Mouse (Mus musculus) urinary bladder, postnatal 10 days (tissue): ENCODE results near the gene Zfhx3.

Experiments used
- DNase-seq: peaks from one replicate; pipeline ENCODE4 v3.0.0; 2022; ENCODE audit warnings: low spot score

The Zfhx3 gene

DNA sequence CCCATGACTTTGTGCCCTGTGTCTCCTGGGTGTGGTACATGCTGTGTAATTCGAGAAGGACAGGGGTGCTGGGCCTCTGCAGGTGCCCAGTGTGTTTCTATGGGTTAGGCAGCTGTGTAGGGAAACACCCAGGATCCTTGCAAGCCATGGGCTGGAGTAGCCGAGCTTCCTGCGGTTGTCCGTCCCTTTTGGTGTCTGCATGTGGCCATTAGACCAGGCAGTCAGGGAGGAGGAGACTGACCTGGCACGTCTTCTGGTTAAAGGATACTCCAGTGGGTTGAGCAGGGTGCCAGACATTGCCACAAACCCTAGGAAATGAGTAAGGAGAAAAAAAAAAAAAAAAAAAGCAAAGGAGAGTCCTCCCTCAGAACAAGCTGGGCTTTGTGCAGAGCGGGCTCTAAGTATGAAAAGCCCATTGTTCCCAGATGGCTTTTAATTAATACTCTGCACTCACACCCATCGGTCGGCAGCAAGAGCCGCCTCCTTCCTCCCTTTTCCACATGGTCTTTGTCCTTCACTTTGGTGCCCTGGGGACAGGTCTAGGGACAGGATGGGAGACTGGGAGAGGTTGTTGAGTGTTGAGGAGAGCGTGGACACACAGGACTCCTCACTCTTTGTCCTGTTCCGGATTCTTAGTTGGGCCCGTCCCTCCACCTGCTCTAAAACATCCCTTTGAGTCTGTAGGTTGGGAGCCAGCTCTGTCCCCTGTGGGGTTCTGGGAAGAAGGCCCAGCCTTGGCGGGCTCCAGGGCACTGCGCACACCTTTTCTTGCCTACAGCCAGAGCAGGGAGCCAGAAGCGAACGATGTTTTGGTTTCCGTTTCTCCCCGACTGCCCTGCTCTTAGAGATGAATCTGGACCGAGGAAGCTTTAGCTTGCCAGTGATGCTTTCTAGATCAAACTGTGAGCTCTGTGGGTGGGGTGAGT is 813.2 kb downstream of the Zfhx3 start:
- no peak for DNase-seq

DNA sequence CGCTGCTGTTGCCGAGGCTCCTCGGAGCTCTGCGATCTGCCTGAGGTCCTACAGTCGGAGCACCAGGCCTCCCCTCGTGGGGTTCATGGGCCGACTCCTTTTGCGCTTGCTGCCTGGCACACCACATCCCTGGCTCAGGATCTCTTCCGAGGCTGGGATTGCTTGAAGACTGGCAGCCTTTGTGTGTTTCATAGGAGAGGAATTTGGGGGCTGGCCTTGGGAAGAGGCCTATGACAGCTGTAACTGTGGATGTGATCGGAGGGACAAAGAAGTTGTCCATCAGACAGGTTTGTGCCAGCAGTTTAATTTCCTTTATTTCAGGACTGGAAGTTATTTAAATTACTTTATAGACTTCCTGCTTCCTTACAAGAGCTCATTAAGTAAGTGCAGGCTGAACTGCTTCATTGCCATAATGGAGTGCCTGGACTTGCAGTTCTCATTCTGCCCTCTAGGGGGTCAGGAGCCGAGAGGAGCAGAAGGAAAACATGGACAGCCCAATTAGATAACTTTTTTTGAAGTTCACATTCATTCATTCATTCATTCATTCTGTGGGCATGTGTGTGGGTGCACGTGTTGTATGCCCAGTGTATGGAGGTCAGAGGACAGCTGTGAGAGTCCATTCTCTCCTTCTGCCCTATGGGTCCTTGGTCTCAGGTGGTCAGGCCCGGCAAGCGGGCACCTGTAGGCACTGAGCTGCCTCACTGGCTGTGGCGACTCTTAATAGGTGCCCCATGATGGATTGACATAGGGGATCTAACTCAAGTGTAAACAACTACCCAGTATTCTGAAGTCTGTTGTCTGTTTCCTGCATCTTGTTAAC is 817.3 kb downstream of the Zfhx3 start:
- peak; percentile 40 for DNase-seq

DNA sequence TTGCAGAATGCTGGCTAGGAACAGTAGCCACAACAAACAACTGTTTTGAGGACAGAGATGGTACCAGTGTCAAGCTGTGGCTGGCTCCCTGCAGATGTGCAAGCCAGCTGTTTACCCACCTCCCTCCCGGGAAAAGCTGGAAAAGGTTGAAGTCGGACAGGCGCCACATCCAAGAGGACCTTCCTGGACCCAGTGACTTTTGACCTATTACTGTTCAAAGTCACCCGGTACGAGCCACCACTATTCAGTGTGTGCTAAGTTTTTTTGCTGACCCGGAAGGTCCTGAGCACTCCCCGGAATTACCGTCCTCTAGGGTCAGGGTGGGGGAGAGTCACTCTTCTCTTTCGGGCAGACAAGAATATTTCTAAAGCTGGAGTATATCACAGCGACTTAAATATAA is 818.3 kb downstream of the Zfhx3 start:
- no peak for DNase-seq

GRCm38 (mm10) chr8:108762567-108762966 is 820.1 kb downstream of the Zfhx3 start:
- no peak for DNase-seq

GRCm38 (mm10) chr8:108764403-108765194 is 822.2 kb downstream of the Zfhx3 start:
- no peak for DNase-seq

DNA sequence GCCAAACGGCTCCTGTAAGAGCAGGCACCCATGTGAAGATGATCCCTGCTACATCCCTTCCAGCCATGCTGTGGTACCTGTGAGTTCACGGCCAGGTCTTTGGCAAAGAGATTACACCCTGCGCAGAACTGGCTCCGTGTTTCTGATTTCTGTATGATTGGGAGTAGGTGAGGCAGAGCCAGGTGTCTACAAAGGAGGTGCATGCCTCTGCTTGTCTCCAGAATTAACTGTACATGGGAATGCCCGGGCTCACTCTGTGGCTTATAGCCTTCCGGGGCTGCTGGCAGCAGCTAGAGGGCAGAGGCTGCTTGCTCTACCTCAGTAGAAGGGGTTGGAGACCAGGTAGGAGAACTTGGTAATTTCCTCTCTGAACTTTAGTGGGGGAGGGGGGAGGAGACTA is 823.7 kb downstream of the Zfhx3 start:
- no peak for DNase-seq

- no peak for DNase-seq
Observed at GRCm38 (mm10) chr8:108768051-108768450, 825.6 kb downstream of the Zfhx3 start.

GRCm38 (mm10) chr8:108770334-108770733 is 827.9 kb downstream of the Zfhx3 start:
- DNase-seq: no peak

GRCm38 (mm10) chr8:108773436-108773835 is 831.0 kb downstream of the Zfhx3 start:
- no peak for DNase-seq

DNA sequence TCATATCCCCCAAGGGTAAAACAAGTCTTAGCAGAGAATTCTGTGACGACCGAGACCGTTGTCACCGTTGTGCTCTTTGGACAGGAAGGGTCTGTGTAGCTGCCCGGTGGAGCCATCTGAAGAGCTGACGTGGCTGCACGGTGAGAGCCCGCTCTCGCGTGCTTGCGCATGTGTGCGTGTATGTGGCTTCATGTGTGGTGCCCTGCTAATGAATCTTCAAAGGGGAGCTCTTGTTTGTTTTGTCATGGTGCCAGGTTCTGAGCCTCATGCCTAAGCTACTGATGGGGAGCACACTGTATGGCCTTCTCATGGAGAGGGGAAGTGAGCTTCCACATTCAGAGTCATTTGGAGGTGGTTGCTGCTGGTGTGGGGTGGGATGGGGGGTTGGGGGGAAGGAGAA is 835.6 kb downstream of the Zfhx3 start:
- DNase-seq: no peak

- DNase-seq: no peak
Observed at GRCm38 (mm10) chr8:108778551-108778950, 836.1 kb downstream of the Zfhx3 start.

- no peak for DNase-seq
Observed at GRCm38 (mm10) chr8:108780766-108781165, 838.3 kb downstream of the Zfhx3 start.

DNA sequence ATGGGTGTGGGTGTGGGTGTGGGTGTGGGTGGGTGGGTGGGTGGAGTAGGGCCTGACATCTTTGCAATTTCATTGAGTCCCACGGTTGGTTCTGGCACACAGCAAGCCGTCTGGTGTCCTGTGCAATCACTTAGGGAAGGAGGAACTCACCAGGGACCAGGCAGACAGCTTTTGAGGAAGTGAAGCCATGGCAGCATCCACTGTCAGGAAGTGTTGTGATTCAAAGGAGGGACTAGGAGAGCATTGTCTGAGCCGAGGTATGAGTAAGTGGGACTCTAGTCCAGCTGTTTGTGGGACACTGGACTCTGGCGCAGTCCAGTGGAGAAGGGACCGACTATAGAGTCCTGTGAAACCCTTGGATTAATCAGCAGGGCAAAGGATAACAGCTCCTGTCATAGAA is 838.7 kb downstream of the Zfhx3 start:
- no peak for DNase-seq

DNA sequence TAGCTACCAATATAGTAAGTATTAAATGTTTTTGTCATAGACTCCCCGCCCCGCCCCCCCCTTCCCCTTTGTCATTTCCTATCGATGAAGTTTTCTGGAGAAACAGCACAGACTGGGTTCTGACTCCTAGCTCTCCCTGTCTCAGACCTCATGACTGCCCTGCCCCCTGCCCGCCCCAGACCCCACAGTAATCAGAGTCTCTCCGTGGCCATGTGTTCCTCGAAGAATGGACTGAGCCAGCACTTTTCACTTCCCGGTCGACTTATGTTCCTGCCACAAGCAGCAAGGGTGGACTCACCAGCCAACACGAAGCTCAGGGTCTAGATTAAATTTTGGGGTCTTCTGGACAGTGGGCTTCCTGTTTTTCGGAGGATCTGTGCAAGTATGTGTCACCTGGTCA is 840.7 kb downstream of the Zfhx3 start:
- DNase-seq: no peak

DNA sequence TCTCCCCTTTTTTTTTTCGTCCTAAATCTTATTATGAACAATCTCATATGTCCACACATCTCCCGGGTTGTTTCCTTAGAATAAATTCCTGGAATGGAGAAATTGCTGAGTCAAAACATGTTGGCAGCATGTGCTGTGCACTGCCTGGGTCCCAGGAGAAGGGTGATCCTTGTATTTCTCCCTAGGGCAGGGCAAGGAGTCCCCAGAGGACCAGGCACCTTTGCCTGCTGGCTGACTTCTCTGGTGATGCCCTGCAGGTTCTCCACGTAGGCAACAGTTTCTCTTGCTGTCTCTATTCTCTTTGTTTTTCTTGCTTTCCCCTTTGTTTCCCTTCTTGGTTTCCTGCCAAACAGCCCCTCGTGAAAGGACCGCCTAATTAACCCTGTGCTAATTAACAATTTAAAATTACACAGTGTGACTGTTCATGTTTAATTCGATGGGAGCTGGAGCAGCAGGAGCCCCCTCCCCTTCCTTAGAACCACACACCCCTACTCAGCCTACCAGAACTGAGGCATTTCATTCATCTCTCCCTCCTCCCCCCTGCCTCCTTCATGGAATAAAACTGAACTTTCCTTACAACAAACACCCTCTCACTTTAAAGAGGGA is 845.8 kb downstream of the Zfhx3 start:
- no peak for DNase-seq

DNA sequence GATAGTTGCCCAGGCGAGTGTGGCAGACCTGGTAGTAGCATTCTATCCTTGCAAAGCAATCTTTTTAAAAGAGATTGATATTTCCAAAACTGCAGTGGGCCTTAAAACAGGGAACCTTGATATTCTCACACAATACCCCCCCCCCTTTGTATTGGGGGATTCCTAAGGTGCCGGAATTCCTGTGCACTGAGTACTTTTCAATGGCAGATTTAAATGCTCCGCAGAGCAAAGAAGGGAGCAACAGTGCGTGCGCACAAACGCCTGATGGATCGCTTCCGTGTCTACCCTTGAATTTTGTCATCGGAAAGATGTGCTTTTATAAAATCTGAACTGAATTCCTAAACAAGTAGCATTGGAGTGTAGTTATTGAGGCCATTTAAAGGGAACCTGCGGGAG is 846.3 kb downstream of the Zfhx3 start:
- no peak for DNase-seq

DNA sequence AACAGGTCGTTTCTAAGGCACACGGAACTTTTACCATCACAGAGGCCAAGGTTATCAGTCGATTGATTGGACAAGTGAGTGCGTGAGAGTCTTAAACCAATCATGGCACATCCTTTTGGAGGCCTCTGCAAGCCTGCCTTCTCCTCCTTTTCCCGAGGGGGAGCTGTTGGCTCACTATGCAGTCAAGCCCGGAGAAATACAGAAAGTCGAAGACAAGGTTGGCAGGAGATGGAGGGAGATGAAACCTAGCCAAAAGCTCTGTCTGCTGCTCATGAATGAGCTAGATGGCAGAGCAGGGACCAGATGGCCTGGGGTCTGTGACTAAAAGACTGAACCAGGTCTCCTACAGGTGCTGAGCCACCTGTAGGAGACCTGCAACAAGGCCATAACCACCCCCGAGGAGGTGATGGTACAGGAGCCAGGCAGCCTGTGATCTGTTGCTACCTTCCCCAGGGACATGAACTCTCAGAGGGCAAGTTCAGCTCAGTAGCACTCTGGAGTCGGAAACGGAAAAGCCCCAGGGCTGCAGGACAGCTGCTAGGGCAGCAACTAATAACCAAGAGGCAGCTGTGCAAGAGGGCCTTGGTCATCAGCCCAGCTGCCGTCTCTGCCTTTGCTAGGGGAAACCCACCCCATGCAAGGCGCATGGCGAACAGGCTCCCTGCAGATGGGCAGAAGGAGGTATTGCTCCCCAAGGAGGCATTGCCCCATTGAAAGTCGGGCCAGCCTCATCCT is 848.3 kb downstream of the Zfhx3 start:
- no peak for DNase-seq

DNA sequence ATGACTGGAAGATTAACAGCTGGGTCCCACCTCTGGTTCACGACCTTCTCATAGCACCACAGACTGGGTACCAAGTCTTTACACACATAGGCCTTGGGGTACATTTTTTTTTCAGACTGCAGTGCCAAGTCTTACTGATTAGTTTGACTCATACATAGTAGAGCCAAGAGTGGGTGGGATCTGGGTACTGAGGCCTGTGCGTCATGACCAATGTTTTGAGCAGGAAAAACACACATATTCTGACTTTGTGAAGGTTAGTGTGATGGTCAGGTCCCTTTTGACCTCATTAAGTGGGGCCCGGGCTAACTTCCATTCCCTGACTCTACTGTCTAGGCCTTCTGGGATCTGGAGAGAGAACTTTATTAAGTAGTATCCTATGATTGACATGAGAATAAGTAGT is 853.6 kb downstream of the Zfhx3 start:
- DNase-seq: no peak

DNA sequence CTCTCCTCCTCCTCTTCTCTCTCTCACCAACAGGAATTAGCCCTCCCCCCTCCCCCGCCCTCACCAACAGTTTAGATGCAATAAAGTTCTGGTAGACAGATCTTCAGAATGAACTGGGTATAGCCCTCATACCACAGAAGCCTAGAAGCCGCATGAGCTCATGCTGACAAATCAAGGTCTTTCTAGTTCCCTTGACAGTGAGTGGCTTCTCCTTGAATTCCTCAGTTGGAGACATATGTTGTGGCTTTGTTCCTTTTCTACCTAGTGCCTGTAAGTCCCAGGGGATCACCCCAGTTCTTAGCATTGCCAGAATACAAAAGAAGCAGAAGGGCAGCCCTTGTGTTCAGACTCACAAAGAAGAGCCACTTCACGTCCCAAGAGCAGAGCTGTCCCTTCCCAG is 854.4 kb downstream of the Zfhx3 start:
- no peak for DNase-seq

GRCm38 (mm10) chr8:108798012-108798411 is 855.6 kb downstream of the Zfhx3 start:
- DNase-seq: peak; percentile 69

DNA sequence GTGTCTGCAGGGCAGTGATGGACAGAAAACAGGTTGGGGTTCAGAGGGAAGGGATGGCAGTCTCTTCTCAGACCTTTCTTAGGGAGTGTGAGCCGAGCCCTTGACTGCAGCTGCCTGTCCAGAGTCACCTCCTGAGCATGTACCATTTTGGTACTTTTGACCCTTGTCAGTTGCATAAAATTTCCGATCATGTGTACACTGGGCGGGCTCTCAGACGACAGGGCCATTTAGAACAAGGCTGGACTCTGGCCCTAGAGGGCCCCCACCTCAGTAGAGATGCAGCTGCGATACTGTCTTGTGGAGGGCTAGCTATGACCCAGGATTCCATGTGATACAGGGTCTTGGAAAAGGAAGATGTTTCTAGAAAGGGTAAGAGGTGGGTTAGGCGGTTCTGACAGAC is 856.8 kb downstream of the Zfhx3 start:
- no peak for DNase-seq
